Mouse (Mus musculus) neural tube, embryonic 15.5 days (tissue): ENCODE measurements around the gene Tas1r1. TPM values are rescaled to one million over a fixed set of nuclear protein-coding genes. Genes with fewer than 3 reads are reported as not detected.

ENCODE experiments used
- ATAC-seq: fragments of 200-750 bp; cut with Nextera tagmentation; 2 replicates; pipeline ENCODE4 v1.8.0; 2017; ENCODE audit warnings: mild to moderate bottlenecking, moderate TSS enrichment, moderate library complexity; ENCODE audit not compliant: low FRiP score
- H3K27ac ChIP-seq: fragments of 300-500 bp; sonication (generic); replicated peaks from 2 replicates; pipeline ENCODE4 v1.5.1; 2015; ENCODE audit warnings: mild to moderate bottlenecking, inconsistent platforms
- H3K27me3 ChIP-seq: fragments of 300-500 bp; sonication (generic); replicated peaks from 2 replicates; pipeline ENCODE4 v1.6.1; 2015; ENCODE audit warnings: inconsistent platforms
- H3K36me3 ChIP-seq: fragments of 300-500 bp; sonication (generic); 2 replicates; pipeline ENCODE4 v1.6.1; 2015; ENCODE audit warnings: inconsistent platforms
- H3K4me1 ChIP-seq: fragments of 300-500 bp; sonication (generic); 2 replicates; pipeline ENCODE4 v1.6.1; 2015; ENCODE audit warnings: inconsistent platforms
- H3K4me2 ChIP-seq: fragments of 300-500 bp; sonication (generic); 2 replicates; pipeline ENCODE4 v1.6.1; 2015; ENCODE audit warnings: inconsistent platforms, mild to moderate bottlenecking, moderate library complexity
- H3K4me3 ChIP-seq: fragments of 300-500 bp; sonication (generic); replicated peaks from 2 replicates; pipeline ENCODE4 v1.5.1; 2015; ENCODE audit warnings: mild to moderate bottlenecking, inconsistent platforms
- H3K9ac ChIP-seq: fragments of 300-500 bp; sonication (generic); replicated peaks from 2 replicates; pipeline ENCODE4 v1.6.1; 2015; ENCODE audit warnings: mild to moderate bottlenecking, inconsistent platforms
- H3K9me3 ChIP-seq: fragments of 300-500 bp; sonication (generic); replicated peaks from 2 replicates; pipeline ENCODE4 v1.6.1; 2016; ENCODE audit warnings: inconsistent platforms
- WGBS: fragments of 180-500 bp; shearing (Covaris S2); methylation state at CpG from one replicate; pipeline ENCODE4 v1.1.7; 2015; ENCODE audit warnings: mixed read lengths; 5-methylcytosine and 5-hydroxymethylcytosine counted together
- polyA plus RNA-seq: library from polyadenylated mRNA; unstranded; fragments of >200 nt; fragmentation: Nextera tagmentation; extraction: Ambion mirVana; gene quantifications from 2 replicates; pipeline ENCODE4 v1.2.1, GENCODE M21; 2015

Tas1r1 gene
- polyA plus RNA-seq, 1 experiment from 2014 or later = 2.2 TPM

- Histone ChIP-seq H3K4me3 (no peak overlapping the region), H3K9me3 (no peaks in the 10 kb centered on the region), H3K36me3 (peaks cover 34% of the 10 kb centered on the region), H3K4me1 (peaks cover 7% of the 10 kb centered on the region), H3K27me3 (no peaks in the 10 kb centered on the region), H3K27ac (no peak overlapping the region), H3K9ac (no peak overlapping the region), H3K4me2 (no peak overlapping the region)
- ATAC-seq = no peak
- 78% methylated on average over 8 of the region's 8 CpGs for WGBS
Measured at GRCm38 (mm10) chr4:151980699-151981098, 57.7 kb downstream of the Tas1r1 start.

Other genes starting within 250 kb of the Tas1r1 start
- 158 and 161 TPM in 2 replicates for gene Camta1, start 176.7 kb downstream of the Tas1r1 start, polyA plus RNA-seq
- gene Dnajc11, start 104.9 kb downstream of the Tas1r1 start, polyA plus RNA-seq = 79.6 and 82.6 TPM in 2 replicates
- gene Thap3, start 49.6 kb downstream of the Tas1r1 start, polyA plus RNA-seq = 37.8 and 38.3 TPM in 2 replicates
- 21.3 TPM in 2 replicates for gene Phf13, start 42.3 kb downstream of the Tas1r1 start, polyA plus RNA-seq
- gene Klhl21, start 29.8 kb downstream of the Tas1r1 start, polyA plus RNA-seq = 5.7 and 7.8 TPM in 2 replicates
- gene Zbtb48, start 10.9 kb downstream of the Tas1r1 start, polyA plus RNA-seq = 15.9 and 16.4 TPM in 2 replicates
- 26.0 and 26.4 TPM in 2 replicates for gene Nol9, start 753 bp upstream of the Tas1r1 start, polyA plus RNA-seq
- gene Plekhg5, start 33.9 kb upstream of the Tas1r1 start, polyA plus RNA-seq = 13.5 and 13.6 TPM in 2 replicates
- gene Tnfrsf25, start 77.4 kb upstream of the Tas1r1 start, polyA plus RNA-seq = 1.2 and 2.4 TPM in 2 replicates
- gene Espn, start 113.8 kb upstream of the Tas1r1 start, polyA plus RNA-seq = 0.31 and 3.3 TPM in 2 replicates
- gene Hes2, start 120.3 kb upstream of the Tas1r1 start, polyA plus RNA-seq = not detected in 2 replicates
- gene Acot7, start 139.6 kb upstream of the Tas1r1 start, polyA plus RNA-seq = 402 and 456 TPM in 2 replicates
- 17.7 and 20.8 TPM in 2 replicates for gene Gpr153, start 235.7 kb upstream of the Tas1r1 start, polyA plus RNA-seq